Mouse (Mus musculus): Measurements from ENCODE around the gene Tenm4. TPM values are rescaled to one million over a fixed set of nuclear protein-coding genes. Genes with fewer than 3 reads are reported as not detected.
A peak's percentile ranks its signal among the peaks of the same experiment; 100 is the strongest.

The Tenm4 gene
- polyA plus RNA-seq, 1 experiment from 2014 or later: 31.3 TPM

DNA sequence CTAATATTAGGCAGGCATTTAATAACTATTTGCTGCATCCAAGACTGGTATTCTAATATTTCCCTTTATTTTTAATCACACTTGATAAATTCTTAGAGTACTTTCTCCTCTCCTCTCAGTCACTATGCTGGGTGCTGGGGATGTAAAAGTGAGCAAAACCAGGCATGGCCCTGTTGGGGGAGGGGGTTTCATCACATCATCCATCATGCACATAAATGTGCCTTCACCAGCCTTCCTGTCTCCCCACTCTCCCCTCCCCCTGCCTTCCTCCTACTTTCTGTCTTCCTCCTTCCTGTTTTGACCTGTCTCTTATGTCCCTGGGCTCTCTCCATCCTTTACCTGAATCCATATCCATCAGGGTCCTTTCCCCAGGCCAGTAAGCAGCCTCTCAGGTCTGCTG lies 416.4 kb downstream of the Tenm4 start:
- Histone ChIP-seq H3K27me3 (replicated peaks; ENCODE audit: control insufficient read depth, insufficient read depth, low read length) (no peaks in the 10 kb centered on the region), H3K36me3 (ENCODE audit: control insufficient read depth, insufficient read depth, low read length) (no peaks in the 10 kb centered on the region), H3K4me3 (ENCODE audit: low read depth, low read length) (no peak overlapping the region), H3K4me2 (ENCODE audit: low read depth, low read length) (no peak overlapping the region), H3K9ac (ENCODE audit: low read depth, low read length) (no peak overlapping the region), H3K4me1 (ENCODE audit: control insufficient read depth, insufficient read depth, low read length) (no peaks in the 10 kb centered on the region), H3K27ac (replicated peaks; ENCODE audit: low read depth, low read length) (no peak overlapping the region), H3K9me3 (ENCODE audit: control insufficient read depth, low read length) (no peaks in the 10 kb centered on the region)
- ATAC-seq (ENCODE audit: low read depth) (no peak), DNase-seq (ENCODE audit: low spot score) (no peak)

DNA sequence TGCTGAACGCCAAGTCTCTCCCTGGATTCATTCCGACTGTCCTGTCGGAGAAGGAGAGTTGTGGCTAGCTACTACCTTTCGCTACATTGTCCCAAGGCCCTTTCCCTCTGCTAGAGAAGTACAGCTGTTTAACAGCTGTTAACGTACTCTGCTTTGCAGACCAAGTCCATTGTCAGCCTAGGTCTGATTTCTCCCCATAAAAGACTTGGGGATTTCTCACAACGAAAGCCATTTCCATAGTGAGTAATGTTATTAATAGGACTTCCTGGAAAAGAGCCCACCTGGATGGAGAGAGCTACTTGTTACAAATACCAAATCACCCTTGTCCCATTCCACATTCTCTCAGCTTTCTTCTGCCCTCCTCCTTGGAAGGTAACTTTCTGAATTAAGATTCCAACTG lies 417.5 kb downstream of the Tenm4 start:
- Histone ChIP-seq H3K4me3 (ENCODE audit: low read depth, low read length) (no peak overlapping the region), H3K9me3 (ENCODE audit: control insufficient read depth, low read length) (no peaks in the 10 kb centered on the region), H3K27me3 (replicated peaks; ENCODE audit: control insufficient read depth, insufficient read depth, low read length) (no peaks in the 10 kb centered on the region), H3K4me1 (ENCODE audit: control insufficient read depth, insufficient read depth, low read length) (no peaks in the 10 kb centered on the region), H3K36me3 (ENCODE audit: control insufficient read depth, insufficient read depth, low read length) (no peaks in the 10 kb centered on the region), H3K9ac (ENCODE audit: low read depth, low read length) (no peak overlapping the region), H3K27ac (replicated peaks; ENCODE audit: low read depth, low read length) (no peak overlapping the region), H3K4me2 (ENCODE audit: low read depth, low read length) (no peak overlapping the region)
- 72% methylated on average over 6 of the region's 6 CpGs for WGBS
- ATAC-seq (ENCODE audit: low read depth): no peak
- DNase-seq (ENCODE audit: low spot score): peak; percentile 41

DNA sequence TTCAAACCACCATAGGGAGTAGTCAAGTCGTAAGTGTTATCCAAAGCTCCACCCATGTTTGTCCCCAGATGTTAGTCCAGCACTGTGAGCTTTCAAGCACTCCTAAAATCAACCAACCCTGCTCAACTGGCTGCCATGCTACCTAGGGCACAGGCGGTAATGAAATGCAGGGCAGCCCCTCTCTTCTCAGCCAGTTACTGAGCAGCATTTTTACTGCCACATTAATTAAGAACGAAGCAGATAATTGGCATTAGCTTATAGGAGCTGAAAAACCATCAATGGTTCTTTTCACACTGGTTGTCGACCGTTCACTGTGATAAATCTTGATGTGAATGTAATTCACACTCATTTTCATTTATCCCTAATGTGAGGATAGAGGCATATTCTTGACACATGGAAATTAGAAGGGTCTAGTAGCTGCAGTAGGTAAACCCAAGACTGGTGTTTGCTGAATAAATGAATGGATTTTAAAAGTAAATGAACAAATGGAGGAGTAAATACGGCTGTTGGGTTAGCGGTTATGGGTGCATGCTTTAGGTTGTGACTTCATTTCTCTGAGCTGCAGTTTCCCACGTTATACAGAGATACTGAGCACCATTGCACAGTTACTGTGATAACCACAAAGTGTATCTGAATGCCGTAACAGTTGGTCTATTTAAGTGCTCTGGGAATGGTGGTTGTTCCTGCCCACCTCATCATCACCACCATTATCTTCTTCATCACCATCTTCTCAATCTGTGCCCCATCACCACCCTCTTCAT lies 424.7 kb downstream of the Tenm4 start:
- no peak overlapping the region for H3K4me2 ChIP-seq (ENCODE audit: low read depth, low read length)
- ATAC-seq (ENCODE audit: low read depth): no peak
- no peak for DNase-seq (ENCODE audit: low spot score)
- H3K4me3 ChIP-seq (ENCODE audit: low read depth, low read length): no peak overlapping the region
- no peak overlapping the region for H3K27ac ChIP-seq (replicated peaks; ENCODE audit: low read depth, low read length)
- H3K9ac ChIP-seq (ENCODE audit: low read depth, low read length): no peak overlapping the region
- no peaks in the 10 kb centered on the region for H3K36me3 ChIP-seq (ENCODE audit: control insufficient read depth, insufficient read depth, low read length)
- 85% methylated on average over 9 of the region's 9 CpGs for WGBS
- H3K9me3 ChIP-seq (ENCODE audit: control insufficient read depth, low read length): no peaks in the 10 kb centered on the region
- no peaks in the 10 kb centered on the region for H3K4me1 ChIP-seq (ENCODE audit: control insufficient read depth, insufficient read depth, low read length)
- no peaks in the 10 kb centered on the region for H3K27me3 ChIP-seq (replicated peaks; ENCODE audit: control insufficient read depth, insufficient read depth, low read length)

DNA sequence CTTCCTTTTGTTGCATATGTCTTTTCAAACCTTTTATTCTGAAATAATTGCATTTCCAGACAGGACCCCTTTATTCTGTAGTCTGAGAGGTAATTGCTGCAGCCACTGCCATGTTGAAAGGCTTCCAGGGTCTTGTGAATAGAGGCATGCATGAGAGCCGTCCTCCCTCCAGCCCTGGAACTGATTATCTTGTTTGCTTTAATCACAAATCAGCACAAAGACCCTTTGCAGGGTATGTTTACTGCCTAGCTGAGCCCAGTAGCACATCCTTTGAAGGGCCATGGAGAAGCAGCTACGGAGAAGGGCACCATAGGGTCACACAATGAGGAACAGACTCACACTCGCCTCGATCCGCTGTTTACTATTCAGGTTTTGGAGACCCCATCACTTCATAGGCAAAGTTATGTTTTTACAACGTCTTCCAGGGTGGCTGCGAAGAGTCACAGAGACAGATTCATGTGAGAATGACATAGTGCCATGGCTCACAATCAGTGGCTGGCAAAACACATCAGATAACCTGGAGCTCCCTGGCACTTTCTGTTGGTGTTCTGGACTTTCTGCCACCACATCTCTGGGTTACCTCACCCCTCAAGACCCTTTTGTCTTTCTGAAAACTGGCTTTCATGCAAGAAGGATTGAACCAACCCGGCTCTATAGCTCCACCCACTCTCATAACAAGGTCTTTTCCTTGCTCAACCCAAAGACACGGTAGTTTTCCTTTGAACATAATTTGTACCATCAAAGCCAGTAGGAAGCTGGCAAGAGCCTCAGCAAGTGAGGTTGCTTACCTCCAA lies 425.6 kb downstream of the Tenm4 start:
- Histone ChIP-seq H3K4me1 (ENCODE audit: control insufficient read depth, insufficient read depth, low read length) (no peaks in the 10 kb centered on the region), H3K9me3 (ENCODE audit: control insufficient read depth, low read length) (no peaks in the 10 kb centered on the region), H3K27ac (replicated peaks; ENCODE audit: low read depth, low read length) (no peak overlapping the region), H3K4me2 (ENCODE audit: low read depth, low read length) (no peak overlapping the region), H3K36me3 (ENCODE audit: control insufficient read depth, insufficient read depth, low read length) (no peaks in the 10 kb centered on the region), H3K4me3 (ENCODE audit: low read depth, low read length) (no peak overlapping the region), H3K9ac (ENCODE audit: low read depth, low read length) (no peak overlapping the region), H3K27me3 (replicated peaks; ENCODE audit: control insufficient read depth, insufficient read depth, low read length) (no peaks in the 10 kb centered on the region)
- DNase-seq (ENCODE audit: low spot score) (peak; percentile 34), ATAC-seq (ENCODE audit: low read depth) (0 out of 2 replicates have a peak, but pooled peaks have one; percentile 44)
- WGBS: 37% methylated on average over 9 of the region's 9 CpGs

DNA sequence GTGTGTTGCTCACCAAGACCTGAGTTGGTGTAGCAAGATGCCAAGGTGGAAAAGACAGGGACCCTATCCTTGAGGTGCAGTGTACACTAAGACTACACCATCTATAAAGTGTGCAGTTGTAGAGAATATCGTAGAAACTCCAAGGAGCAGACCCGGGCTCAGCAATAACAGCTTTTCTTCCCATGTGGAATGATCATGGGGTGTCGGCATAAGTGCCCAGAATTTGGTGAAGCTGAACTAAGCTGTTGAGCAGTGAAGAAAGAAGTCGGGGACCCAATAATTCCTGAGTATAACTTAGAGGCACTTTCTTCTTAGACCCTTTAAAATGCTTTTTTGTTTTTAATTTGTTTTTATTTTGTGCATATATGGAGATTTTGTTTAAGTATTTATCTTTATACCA lies 426.8 kb downstream of the Tenm4 start:
- Histone ChIP-seq H3K9ac (ENCODE audit: low read depth, low read length) (no peak overlapping the region), H3K27ac (replicated peaks; ENCODE audit: low read depth, low read length) (no peak overlapping the region), H3K36me3 (ENCODE audit: control insufficient read depth, insufficient read depth, low read length) (no peaks in the 10 kb centered on the region), H3K9me3 (ENCODE audit: control insufficient read depth, low read length) (no peaks in the 10 kb centered on the region), H3K27me3 (replicated peaks; ENCODE audit: control insufficient read depth, insufficient read depth, low read length) (no peaks in the 10 kb centered on the region), H3K4me3 (ENCODE audit: low read depth, low read length) (no peak overlapping the region), H3K4me1 (ENCODE audit: control insufficient read depth, insufficient read depth, low read length) (no peaks in the 10 kb centered on the region), H3K4me2 (ENCODE audit: low read depth, low read length) (no peak overlapping the region)
- ATAC-seq (ENCODE audit: low read depth): no peak
- 96% methylated on average over 4 of the region's 4 CpGs for WGBS
- DNase-seq (ENCODE audit: low spot score): no peak

DNA sequence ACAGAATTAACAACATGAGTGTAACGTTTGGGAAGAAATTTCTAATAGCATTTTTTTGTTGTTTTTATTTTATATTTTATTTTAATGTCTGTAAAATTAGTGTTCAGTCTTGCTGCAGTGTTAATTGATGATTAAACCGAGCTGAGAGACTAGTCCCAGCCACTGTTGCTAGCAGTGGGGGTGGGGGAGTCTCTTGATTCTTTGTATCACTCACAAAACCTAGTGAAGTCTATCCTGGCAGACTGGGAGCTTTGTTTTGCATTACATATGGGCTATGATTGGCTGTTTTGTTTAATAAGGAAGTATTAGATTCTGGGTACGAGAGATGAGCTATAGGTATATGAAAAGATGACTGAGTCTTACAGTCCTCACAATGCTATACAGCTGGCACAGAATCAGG lies 428.0 kb downstream of the Tenm4 start:
- Histone ChIP-seq H3K27me3 (replicated peaks; ENCODE audit: control insufficient read depth, insufficient read depth, low read length) (no peaks in the 10 kb centered on the region), H3K9ac (ENCODE audit: low read depth, low read length) (no peak overlapping the region), H3K4me3 (ENCODE audit: low read depth, low read length) (no peak overlapping the region), H3K27ac (replicated peaks; ENCODE audit: low read depth, low read length) (no peak overlapping the region), H3K4me1 (ENCODE audit: control insufficient read depth, insufficient read depth, low read length) (no peaks in the 10 kb centered on the region), H3K36me3 (ENCODE audit: control insufficient read depth, insufficient read depth, low read length) (no peaks in the 10 kb centered on the region), H3K4me2 (ENCODE audit: low read depth, low read length) (no peak overlapping the region), H3K9me3 (ENCODE audit: control insufficient read depth, low read length) (no peaks in the 10 kb centered on the region)
- WGBS: 72% methylated on average over 3 of the region's 3 CpGs
- DNase-seq (ENCODE audit: low spot score): no peak
- ATAC-seq (ENCODE audit: low read depth): no peak

DNA sequence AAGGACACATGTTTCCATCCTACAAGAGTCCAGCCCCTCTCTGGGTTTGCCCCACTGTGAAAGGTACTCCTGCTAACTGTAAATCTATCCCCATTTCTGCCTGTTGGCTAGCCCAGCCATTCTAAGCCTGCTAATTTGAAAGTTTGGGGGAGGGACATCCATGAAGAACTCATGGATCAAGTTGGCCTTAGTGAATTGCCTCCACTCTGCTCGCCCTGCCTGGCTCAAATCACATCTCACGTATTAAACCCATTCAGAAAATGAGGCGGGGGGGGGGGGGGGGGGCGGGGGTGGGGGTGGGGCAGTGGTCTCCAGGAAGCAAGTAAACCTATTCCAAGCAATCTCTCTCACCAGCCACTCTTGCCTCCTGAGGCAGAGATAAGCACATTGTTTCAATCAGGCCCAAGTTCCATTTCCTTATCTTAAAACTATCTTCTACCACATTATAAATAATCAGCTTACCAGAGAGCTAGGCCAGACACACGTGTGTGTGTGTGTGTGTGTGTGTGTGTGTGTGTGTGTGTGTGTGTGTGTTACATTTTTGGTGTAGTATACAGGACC lies 429.4 kb downstream of the Tenm4 start:
- no peak overlapping the region for H3K27ac ChIP-seq (replicated peaks; ENCODE audit: low read depth, low read length)
- no peak for DNase-seq (ENCODE audit: low spot score)
- no peak overlapping the region for H3K4me3 ChIP-seq (ENCODE audit: low read depth, low read length)
- H3K27me3 ChIP-seq (replicated peaks; ENCODE audit: control insufficient read depth, insufficient read depth, low read length): no peaks in the 10 kb centered on the region
- no peak overlapping the region for H3K4me2 ChIP-seq (ENCODE audit: low read depth, low read length)
- H3K9ac ChIP-seq (ENCODE audit: low read depth, low read length): no peak overlapping the region
- no peak for ATAC-seq (ENCODE audit: low read depth)
- WGBS: 16% methylated on average over 2 of the region's 5 CpGs
- no peaks in the 10 kb centered on the region for H3K9me3 ChIP-seq (ENCODE audit: control insufficient read depth, low read length)
- no peaks in the 10 kb centered on the region for H3K36me3 ChIP-seq (ENCODE audit: control insufficient read depth, insufficient read depth, low read length)
- H3K4me1 ChIP-seq (ENCODE audit: control insufficient read depth, insufficient read depth, low read length): 0 out of 2 replicates have a peak, but pooled peaks cover 3% of the 10 kb centered on the region

DNA sequence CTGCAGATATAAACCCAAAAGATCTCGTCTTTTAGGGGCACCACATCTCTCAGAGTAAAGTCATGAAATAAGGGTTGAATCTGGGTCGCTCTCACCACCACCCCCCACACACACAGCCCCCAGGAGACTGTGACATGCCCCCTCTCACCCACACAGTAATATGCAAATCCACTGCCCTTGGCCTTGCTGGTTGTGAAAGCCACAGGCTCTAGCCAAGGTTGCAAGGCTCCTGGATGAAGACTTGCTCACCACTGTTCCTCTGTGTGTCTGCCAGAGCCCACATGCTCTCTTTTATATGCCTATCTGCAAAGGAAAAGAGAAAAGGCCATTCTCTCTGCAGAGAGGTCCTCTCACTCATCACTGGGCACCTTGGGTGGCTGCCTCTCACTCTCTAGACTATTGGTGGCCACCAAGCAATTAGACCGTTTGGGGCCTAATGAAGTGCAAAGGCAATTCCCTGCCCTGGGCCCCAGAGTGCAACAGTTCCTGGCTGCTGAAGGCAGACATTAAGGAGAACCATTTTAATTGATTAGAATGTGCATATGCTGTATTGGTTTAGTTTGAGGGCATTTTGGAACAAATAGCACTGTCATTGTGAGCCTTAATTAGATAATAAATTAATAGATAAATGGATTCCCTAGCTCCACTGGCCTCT lies 433.2 kb downstream of the Tenm4 start:
- 0 out of 2 replicates have a peak, but pooled peaks cover 3% of the 10 kb centered on the region for H3K4me1 ChIP-seq (ENCODE audit: control insufficient read depth, insufficient read depth, low read length)
- H3K4me3 ChIP-seq (ENCODE audit: low read depth, low read length): no peak overlapping the region
- ATAC-seq (ENCODE audit: low read depth) (no peak), DNase-seq (ENCODE audit: low spot score) (peak; percentile 21)
- no peaks in the 10 kb centered on the region for H3K27me3 ChIP-seq (replicated peaks; ENCODE audit: control insufficient read depth, insufficient read depth, low read length)
- no peaks in the 10 kb centered on the region for H3K36me3 ChIP-seq (ENCODE audit: control insufficient read depth, insufficient read depth, low read length)
- no peak overlapping the region for H3K27ac ChIP-seq (replicated peaks; ENCODE audit: low read depth, low read length)
- WGBS: 70% methylated on average over 3 of the region's 3 CpGs
- H3K4me2 ChIP-seq (ENCODE audit: low read depth, low read length): no peak overlapping the region
- H3K9ac ChIP-seq (ENCODE audit: low read depth, low read length): no peak overlapping the region
- H3K9me3 ChIP-seq (ENCODE audit: control insufficient read depth, low read length): no peaks in the 10 kb centered on the region
